Comparison of ENCODE assay signal across 1 mouse cellular context in genomic region chr10:81433541-81434289, GRCm38 (mm10).
TF ChIP-seq lines count a peak whose summit lies in the region.

No protein-coding gene starts in this region.

TF ChIP-seq in MEL, 35 proteins besides CTCF, POLR2A, EP300 and RAD21 (continued from another document):
- TF ChIP-seq NELFE (IDR thresholded peaks at IDR 0.05; ENCODE audit: low read depth, low read length): peak; percentile 22; the same call in 1 of the 2 replicates
- TF ChIP-seq USF1 (IDR thresholded peaks at IDR 0.05; ENCODE audit: low read depth, low read length): no peak
